Mouse (Mus musculus): Measurements from ENCODE around the gene Rsu1. TPM values are rescaled to one million over a fixed set of nuclear protein-coding genes. Genes with fewer than 3 reads are reported as not detected.

The Rsu1 gene
- 10 to 100 TPM; 35.4 to 39.7 (median 38.1) TPM for total RNA-seq (2022)

GRCm38 (mm10) chr2:13271165-13271957 is at the start of gene Rsu1:
Gene Rsu1 (minus strand): TSS chr2:13271415.
- DNase-seq (ENCODE audit: low spot score in 2 of 2), result peak; percentile 98

- DNase-seq (ENCODE audit: low spot score in 2 of 2), result no peak
Observed at GRCm38 (mm10) chr2:13303376-13303775, 32.2 kb upstream of the Rsu1 start.

GRCm38 (mm10) chr2:13299031-13299430 is 27.8 kb upstream of the Rsu1 start:
- DNase-seq (ENCODE audit: low spot score in 2 of 2), result no peak

- DNase-seq (ENCODE audit: low spot score in 2 of 2), result no peak
Observed at GRCm38 (mm10) chr2:13297733-13298132, 26.5 kb upstream of the Rsu1 start.

- DNase-seq (ENCODE audit: low spot score in 2 of 2), result no peak
Observed at GRCm38 (mm10) chr2:13290661-13291060, 19.4 kb upstream of the Rsu1 start.

GRCm38 (mm10) chr2:13290070-13290469 is 18.9 kb upstream of the Rsu1 start:
- DNase-seq (ENCODE audit: low spot score in 2 of 2), result no peak

GRCm38 (mm10) chr2:13278114-13278862 is 7.1 kb upstream of the Rsu1 start:
- no peak for DNase-seq (ENCODE audit: low spot score in 2 of 2)

GRCm38 (mm10) chr2:13275874-13276273 is 4.7 kb upstream of the Rsu1 start:
- no peak for DNase-seq (ENCODE audit: low spot score in 2 of 2)

- DNase-seq (ENCODE audit: low spot score in 2 of 2), result no peak
Observed at GRCm38 (mm10) chr2:13270736-13271135, 479 bp downstream of the Rsu1 start.

- no peak for DNase-seq (ENCODE audit: low spot score in 2 of 2)
Observed at GRCm38 (mm10) chr2:13268681-13269293, 2.4 kb downstream of the Rsu1 start.

GRCm38 (mm10) chr2:13264875-13265274 is 6.3 kb downstream of the Rsu1 start:
- DNase-seq (ENCODE audit: low spot score in 2 of 2), result no peak

- DNase-seq (ENCODE audit: low spot score in 2 of 2), result no peak
Observed at GRCm38 (mm10) chr2:13263150-13263549, 8.1 kb downstream of the Rsu1 start.

GRCm38 (mm10) chr2:13258606-13259005 is 12.6 kb downstream of the Rsu1 start:
- DNase-seq (ENCODE audit: low spot score in 2 of 2), result no peak

GRCm38 (mm10) chr2:13240711-13241110 is 30.5 kb downstream of the Rsu1 start:
- no peak for DNase-seq (ENCODE audit: low spot score in 2 of 2)

GRCm38 (mm10) chr2:13237140-13237901 is 33.9 kb downstream of the Rsu1 start:
- DNase-seq (ENCODE audit: low spot score in 2 of 2), result peak; percentile 28 to 53

GRCm38 (mm10) chr2:13235696-13236095 is 35.5 kb downstream of the Rsu1 start:
- no peak for DNase-seq (ENCODE audit: low spot score in 2 of 2)

- DNase-seq (ENCODE audit: low spot score in 2 of 2), result no peak
Observed at GRCm38 (mm10) chr2:13234796-13235195, 36.4 kb downstream of the Rsu1 start.

GRCm38 (mm10) chr2:13233902-13234301 is 37.3 kb downstream of the Rsu1 start:
- no peak for DNase-seq (ENCODE audit: low spot score in 2 of 2)

- no peak for DNase-seq (ENCODE audit: low spot score in 2 of 2)
Observed at GRCm38 (mm10) chr2:13233254-13233835, 37.9 kb downstream of the Rsu1 start.

- no peak for DNase-seq (ENCODE audit: low spot score in 2 of 2)
Observed at GRCm38 (mm10) chr2:13232305-13232704, 38.9 kb downstream of the Rsu1 start.

- no peak for DNase-seq (ENCODE audit: low spot score in 2 of 2)
Observed at GRCm38 (mm10) chr2:13229686-13230085, 41.5 kb downstream of the Rsu1 start.
